Mouse (Mus musculus): ENCODE measurements around the gene Gm20388. TPM values are rescaled to one million over a fixed set of nuclear protein-coding genes. Genes with fewer than 3 reads are reported as not detected.

The Gm20388 gene
- polyA plus RNA-seq, 1 experiment from 2014 or later = not detected

- H3K4me1 ChIP-seq (replicated peaks; ENCODE audit: control insufficient read depth, insufficient read depth, low read length) = no peaks in the 10 kb centered on the region
- no peak overlapping the region for H3K4me3 ChIP-seq (replicated peaks; ENCODE audit: low read length)
- H3K27ac ChIP-seq = no peak overlapping the region
- no peaks in the 10 kb centered on the region for H3K9me3 ChIP-seq (ENCODE audit: control insufficient read depth, low read length)
- 55% methylated on average over 7 of the region's 7 CpGs for WGBS
- H3K27me3 ChIP-seq (ENCODE audit: control insufficient read depth, insufficient read depth, low read length) = no peaks in the 10 kb centered on the region; the same call in 1 of the 2 replicates
- H3K36me3 ChIP-seq (replicated peaks; ENCODE audit: control insufficient read depth, insufficient read depth) = no peaks in the 10 kb centered on the region
- DNase-seq (ENCODE audit: low spot score) = no peak
- no peak overlapping the region for H3K9ac ChIP-seq
- no peak for ATAC-seq (ENCODE audit: low FRiP score)
- no peak overlapping the region for H3K4me2 ChIP-seq (replicated peaks)
These were observed 3881.2 kb downstream of the Gm20388 start for GRCm38 (mm10) chr8:123791845-123792225.

- DNase-seq (ENCODE audit: low spot score) = no peak
- H3K4me3 ChIP-seq (replicated peaks; ENCODE audit: low read length) = no peak overlapping the region
- H3K4me1 ChIP-seq (replicated peaks; ENCODE audit: control insufficient read depth, insufficient read depth, low read length) = no peaks in the 10 kb centered on the region
- H3K9me3 ChIP-seq (ENCODE audit: control insufficient read depth, low read length) = no peaks in the 10 kb centered on the region
- no peak overlapping the region for H3K9ac ChIP-seq
- ATAC-seq (ENCODE audit: low FRiP score) = no peak
- H3K4me2 ChIP-seq (replicated peaks) = no peak overlapping the region
- no peaks in the 10 kb centered on the region; the same call in 1 of the 2 replicates for H3K27me3 ChIP-seq (ENCODE audit: control insufficient read depth, insufficient read depth, low read length)
- WGBS = 51% methylated on average over 10 of the region's 10 CpGs
- no peak overlapping the region for H3K27ac ChIP-seq
- H3K36me3 ChIP-seq (replicated peaks; ENCODE audit: control insufficient read depth, insufficient read depth) = no peaks in the 10 kb centered on the region
These were observed 3883.3 kb downstream of the Gm20388 start for GRCm38 (mm10) chr8:123793900-123794299.

DNA sequence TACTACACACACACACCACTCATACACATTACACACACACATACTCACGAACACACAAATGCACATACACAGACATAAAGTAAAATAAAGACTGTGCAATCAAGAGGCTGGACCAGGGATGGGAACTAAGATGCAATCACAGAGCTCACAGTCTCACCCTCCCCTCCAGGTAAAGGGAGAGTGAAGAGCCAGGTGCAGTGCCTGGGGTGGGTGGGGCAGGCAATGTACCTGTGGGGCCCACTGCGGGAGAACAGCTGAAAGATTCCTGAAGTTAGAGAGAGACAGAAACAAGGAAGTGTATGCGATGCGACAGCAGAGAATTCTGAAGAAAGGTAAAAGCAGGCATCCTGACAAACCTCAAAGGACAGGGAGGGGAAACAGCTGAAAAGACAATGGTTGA is 3884.1 kb downstream of the Gm20388 start:
- Histone ChIP-seq H3K4me2 (replicated peaks) (no peak overlapping the region), H3K4me3 (replicated peaks; ENCODE audit: low read length) (no peak overlapping the region), H3K27ac (no peak overlapping the region), H3K9ac (no peak overlapping the region), H3K27me3 (ENCODE audit: control insufficient read depth, insufficient read depth, low read length) (no peaks in the 10 kb centered on the region; the same call in 1 of the 2 replicates), H3K9me3 (ENCODE audit: control insufficient read depth, low read length) (no peaks in the 10 kb centered on the region), H3K36me3 (replicated peaks; ENCODE audit: control insufficient read depth, insufficient read depth) (no peaks in the 10 kb centered on the region), H3K4me1 (replicated peaks; ENCODE audit: control insufficient read depth, insufficient read depth, low read length) (no peaks in the 10 kb centered on the region)
- WGBS = 94% methylated on average over 4 of the region's 4 CpGs
- ATAC-seq (ENCODE audit: low FRiP score) (no peak), DNase-seq (ENCODE audit: low spot score) (no peak)

GRCm38 (mm10) chr8:123796758-123797157 is 3886.1 kb downstream of the Gm20388 start:
- Histone ChIP-seq H3K4me3 (replicated peaks; ENCODE audit: low read length) (no peak overlapping the region), H3K4me1 (replicated peaks; ENCODE audit: control insufficient read depth, insufficient read depth, low read length) (no peaks in the 10 kb centered on the region), H3K9ac (no peak overlapping the region), H3K9me3 (ENCODE audit: control insufficient read depth, low read length) (no peaks in the 10 kb centered on the region), H3K4me2 (replicated peaks) (no peak overlapping the region), H3K36me3 (replicated peaks; ENCODE audit: control insufficient read depth, insufficient read depth) (no peaks in the 10 kb centered on the region), H3K27ac (no peak overlapping the region), H3K27me3 (ENCODE audit: control insufficient read depth, insufficient read depth, low read length) (no peaks in the 10 kb centered on the region; the same call in 1 of the 2 replicates)
- ATAC-seq (ENCODE audit: low FRiP score) = no peak
- 60% methylated on average over 4 of the region's 4 CpGs for WGBS
- no peak for DNase-seq (ENCODE audit: low spot score)

DNA sequence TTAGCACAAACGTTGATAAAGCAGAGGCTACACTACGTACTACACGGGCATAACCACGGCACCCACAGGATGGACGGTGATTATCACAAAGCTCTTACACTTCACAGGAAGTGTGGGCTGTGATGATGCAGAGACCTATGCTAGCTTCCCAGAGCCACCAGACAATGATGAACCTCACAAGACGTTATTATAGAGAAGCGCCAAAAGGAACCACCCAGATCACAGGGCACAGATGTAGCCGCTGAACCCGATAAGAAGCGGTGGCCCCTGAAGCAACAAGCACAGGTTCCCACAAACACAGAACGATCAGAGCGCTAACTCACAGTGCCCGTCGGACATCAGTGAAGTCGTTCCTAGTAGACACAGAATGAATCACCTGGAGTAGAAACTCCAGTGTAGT is 3887.3 kb downstream of the Gm20388 start:
- 90% methylated on average over 15 of the region's 15 CpGs for WGBS
- Histone ChIP-seq H3K27ac (no peak overlapping the region), H3K4me3 (replicated peaks; ENCODE audit: low read length) (no peak overlapping the region), H3K27me3 (ENCODE audit: control insufficient read depth, insufficient read depth, low read length) (no peaks in the 10 kb centered on the region), H3K4me1 (replicated peaks; ENCODE audit: control insufficient read depth, insufficient read depth, low read length) (no peaks in the 10 kb centered on the region), H3K9me3 (ENCODE audit: control insufficient read depth, low read length) (no peaks in the 10 kb centered on the region), H3K36me3 (replicated peaks; ENCODE audit: control insufficient read depth, insufficient read depth) (no peaks in the 10 kb centered on the region), H3K9ac (no peak overlapping the region), H3K4me2 (replicated peaks) (no peak overlapping the region)
- DNase-seq (ENCODE audit: low spot score) (no peak), ATAC-seq (ENCODE audit: low FRiP score) (no peak)

- WGBS = 92% methylated on average over 6 of the region's 6 CpGs
- Histone ChIP-seq H3K9me3 (ENCODE audit: control insufficient read depth, low read length) (no peaks in the 10 kb centered on the region), H3K4me1 (replicated peaks; ENCODE audit: control insufficient read depth, insufficient read depth, low read length) (no peaks in the 10 kb centered on the region), H3K9ac (no peak overlapping the region), H3K36me3 (replicated peaks; ENCODE audit: control insufficient read depth, insufficient read depth) (no peaks in the 10 kb centered on the region), H3K27me3 (ENCODE audit: control insufficient read depth, insufficient read depth, low read length) (no peaks in the 10 kb centered on the region), H3K27ac (no peak overlapping the region), H3K4me2 (replicated peaks) (no peak overlapping the region), H3K4me3 (replicated peaks; ENCODE audit: low read length) (no peak overlapping the region)
- DNase-seq (ENCODE audit: low spot score) (no peak), ATAC-seq (ENCODE audit: low FRiP score) (no peak)
These were observed 3888.8 kb downstream of the Gm20388 start for GRCm38 (mm10) chr8:123799434-123799833.

DNA sequence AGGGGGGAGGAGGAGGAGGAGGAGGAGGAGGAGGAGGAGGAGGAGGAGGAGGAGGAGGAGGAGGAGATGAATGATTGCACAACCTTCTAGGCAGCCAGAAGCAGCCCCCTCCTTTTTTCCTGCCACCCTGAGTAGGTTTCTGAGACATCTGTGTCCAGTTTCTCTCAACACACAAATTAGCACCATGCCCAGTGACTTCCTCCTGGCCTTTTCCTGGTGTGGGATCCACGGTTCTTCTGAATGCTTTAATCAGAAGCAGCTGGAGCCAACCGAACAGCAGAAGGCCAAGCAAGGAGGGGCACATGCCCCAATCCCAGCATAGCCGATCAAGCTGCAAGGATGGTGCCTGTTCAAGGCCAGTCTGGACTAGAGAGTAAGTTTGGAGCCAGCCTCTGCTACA is 3889.2 kb downstream of the Gm20388 start:
- H3K9me3 ChIP-seq (ENCODE audit: control insufficient read depth, low read length) = no peaks in the 10 kb centered on the region
- 68% methylated on average over 3 of the region's 3 CpGs for WGBS
- no peaks in the 10 kb centered on the region for H3K36me3 ChIP-seq (replicated peaks; ENCODE audit: control insufficient read depth, insufficient read depth)
- H3K4me1 ChIP-seq (replicated peaks; ENCODE audit: control insufficient read depth, insufficient read depth, low read length) = no peaks in the 10 kb centered on the region
- DNase-seq (ENCODE audit: low spot score) = no peak
- no peak overlapping the region for H3K9ac ChIP-seq
- no peak overlapping the region for H3K27ac ChIP-seq
- no peak overlapping the region for H3K4me2 ChIP-seq (replicated peaks)
- no peaks in the 10 kb centered on the region for H3K27me3 ChIP-seq (ENCODE audit: control insufficient read depth, insufficient read depth, low read length)
- ATAC-seq (ENCODE audit: low FRiP score) = no peak
- no peak overlapping the region for H3K4me3 ChIP-seq (replicated peaks; ENCODE audit: low read length)

DNA sequence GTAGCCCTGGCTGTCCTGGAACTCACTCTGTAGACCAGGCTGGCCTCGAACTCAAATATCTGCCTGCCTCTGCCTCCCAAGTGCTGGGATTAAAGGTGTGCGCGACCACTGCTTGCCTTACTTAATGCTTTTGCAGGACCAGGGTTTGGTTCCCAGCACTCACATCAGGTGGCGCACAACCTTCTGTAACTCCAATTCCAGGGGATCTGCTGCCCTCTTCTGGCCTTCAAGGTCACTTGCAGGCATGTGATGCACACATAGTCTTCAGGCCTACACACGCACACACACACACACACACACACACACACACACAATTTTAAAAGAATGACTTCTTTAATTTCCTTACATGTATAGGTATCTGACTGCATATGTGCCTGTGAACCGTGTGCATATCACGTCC is 3890.2 kb downstream of the Gm20388 start:
- DNase-seq (ENCODE audit: low spot score) (no peak), ATAC-seq (ENCODE audit: low FRiP score) (no peak)
- WGBS = 96% methylated on average over 7 of the region's 7 CpGs
- Histone ChIP-seq H3K27me3 (ENCODE audit: control insufficient read depth, insufficient read depth, low read length) (no peaks in the 10 kb centered on the region), H3K27ac (no peak overlapping the region), H3K9me3 (ENCODE audit: control insufficient read depth, low read length) (no peaks in the 10 kb centered on the region), H3K4me2 (replicated peaks) (no peak overlapping the region), H3K9ac (no peak overlapping the region), H3K36me3 (replicated peaks; ENCODE audit: control insufficient read depth, insufficient read depth) (no peaks in the 10 kb centered on the region), H3K4me1 (replicated peaks; ENCODE audit: control insufficient read depth, insufficient read depth, low read length) (peaks cover 6% of the 10 kb centered on the region; the same call in 1 of the 2 replicates), H3K4me3 (replicated peaks; ENCODE audit: low read length) (no peak overlapping the region)

DNA sequence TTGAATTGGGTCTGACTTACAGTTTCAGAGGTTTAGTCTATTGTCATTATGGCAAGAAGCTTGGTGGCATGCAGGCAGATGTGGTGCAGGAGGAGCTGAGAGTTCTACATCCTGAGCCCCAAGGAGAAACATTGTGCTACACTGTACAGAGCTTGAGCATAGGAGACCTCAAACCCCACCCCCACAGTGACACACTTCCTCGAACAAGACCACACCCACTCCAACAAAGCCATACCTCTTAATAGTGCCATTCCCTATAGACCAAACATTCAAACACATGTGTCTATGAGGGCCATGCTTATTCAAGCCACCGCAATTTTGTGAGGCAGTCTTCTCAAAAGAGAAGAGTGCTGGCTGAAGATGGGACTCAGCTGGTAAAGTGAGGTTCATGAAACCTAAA is 3890.9 kb downstream of the Gm20388 start:
- no peak for ATAC-seq (ENCODE audit: low FRiP score)
- Histone ChIP-seq H3K27me3 (ENCODE audit: control insufficient read depth, insufficient read depth, low read length) (no peaks in the 10 kb centered on the region), H3K27ac (no peak overlapping the region), H3K4me1 (replicated peaks; ENCODE audit: control insufficient read depth, insufficient read depth, low read length) (peaks cover 9% of the 10 kb centered on the region), H3K4me3 (replicated peaks; ENCODE audit: low read length) (no peak overlapping the region), H3K4me2 (replicated peaks) (no peak overlapping the region), H3K36me3 (replicated peaks; ENCODE audit: control insufficient read depth, insufficient read depth) (no peaks in the 10 kb centered on the region), H3K9ac (no peak overlapping the region), H3K9me3 (ENCODE audit: control insufficient read depth, low read length) (no peaks in the 10 kb centered on the region)
- DNase-seq (ENCODE audit: low spot score) = no peak
- 87% methylated on average over 2 of the region's 2 CpGs for WGBS

GRCm38 (mm10) chr8:123803639-123804038 is 3893.0 kb downstream of the Gm20388 start:
- H3K4me3 ChIP-seq (replicated peaks; ENCODE audit: low read length) = no peak overlapping the region
- no peak for DNase-seq (ENCODE audit: low spot score)
- no peak overlapping the region for H3K27ac ChIP-seq
- no peak overlapping the region for H3K9ac ChIP-seq
- ATAC-seq (ENCODE audit: low FRiP score) = no peak
- 87% methylated on average over 1 of the region's 1 CpGs for WGBS
- H3K27me3 ChIP-seq (ENCODE audit: control insufficient read depth, insufficient read depth, low read length) = no peaks in the 10 kb centered on the region
- H3K4me1 ChIP-seq (replicated peaks; ENCODE audit: control insufficient read depth, insufficient read depth, low read length) = peaks cover 23% of the 10 kb centered on the region
- H3K36me3 ChIP-seq (replicated peaks; ENCODE audit: control insufficient read depth, insufficient read depth) = no peaks in the 10 kb centered on the region
- no peaks in the 10 kb centered on the region for H3K9me3 ChIP-seq (ENCODE audit: control insufficient read depth, low read length)
- H3K4me2 ChIP-seq (replicated peaks) = no peak overlapping the region
